Mouse (Mus musculus) central nervous system, embryonic 14 days (tissue): Measurements from ENCODE around the gene Gm49776. TPM values are rescaled to one million over a fixed set of nuclear protein-coding genes. Genes with fewer than 3 reads are reported as not detected.

ENCODE experiments used
- polyA plus RNA-seq: library from polyadenylated mRNA; depleted of rRNA; stranded (reverse); fragments of >200 nt; gene quantifications from 2 replicates; pipeline ENCODE4 v1.2.3, GENCODE M21; 2012; rRNA removed

Gene Gm49776
- polyA plus RNA-seq = 0.32 and 0.84 TPM in 2 replicates

GRCm38 (mm10) chr16:18258221-18258620, at the start of gene Gm49776:
Gm49776 (minus strand) TSS chr16:18258321.

GRCm38 (mm10) chr16:18289067-18289588, 31.0 kb upstream of the Gm49776 start, which contains the start of gene Dgcr8:
Dgcr8 (minus strand) TSS chr16:18289246.

GRCm38 (mm10) chr16:18248433-18249363, 9.4 kb downstream of the Gm49776 start, which contains the start of the genes Trmt2a and Ranbp1:
Trmt2a (plus strand) TSS chr16:18248679.
Ranbp1 (minus strand) TSS chr16:18248732.

DNA sequence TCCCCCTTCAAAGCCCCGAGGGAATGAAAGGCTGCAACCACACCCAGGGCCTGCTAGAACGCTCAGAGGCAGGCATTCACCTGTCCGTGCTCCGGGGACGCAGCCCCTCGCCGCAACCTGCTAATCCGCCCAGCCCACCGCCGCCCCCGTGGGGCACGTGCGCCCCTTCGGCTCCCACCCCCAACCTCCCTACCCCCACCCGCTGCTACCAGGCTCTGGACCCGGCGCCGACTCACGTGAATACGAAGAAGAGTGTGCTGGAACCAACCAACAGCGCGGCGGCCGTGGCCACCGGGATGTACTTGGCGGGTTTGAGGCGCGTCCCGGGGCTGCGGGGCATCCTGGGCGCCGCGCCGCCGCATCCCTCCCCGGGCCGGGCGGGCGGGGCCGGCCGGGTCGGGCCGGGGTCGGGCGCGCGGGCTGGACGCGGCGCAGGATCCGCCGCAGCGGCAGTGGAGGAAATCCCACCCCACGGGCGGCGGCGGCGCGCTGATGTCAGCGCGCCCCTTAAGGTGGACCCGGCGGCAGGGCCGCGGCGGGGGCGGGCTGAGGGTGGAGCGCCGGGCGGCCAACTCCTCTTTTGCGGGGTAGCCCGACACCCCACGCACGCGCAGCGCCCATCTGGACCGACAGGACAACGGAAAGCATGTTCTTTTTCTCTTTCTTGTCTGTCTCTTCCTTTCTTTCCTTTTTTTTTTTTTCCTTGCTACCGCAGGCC, 23.3 kb downstream of the Gm49776 start, which contains the start of gene Zdhhc8:
Gene Zdhhc8, minus strand, starts transcription at position 466 of the 718 bp plus-strand sequence.

GRCm38 (mm10) chr16:18217579-18217978, 40.5 kb downstream of the Gm49776 start, which contains the start of gene Ccdc188:
Ccdc188 (plus strand) TSS chr16:18217879.

Other genes starting within 250 kb of the Gm49776 start
- 111 and 118 TPM in 2 replicates for gene Dgcr6, start 205.5 kb downstream of the Gm49776 start, polyA plus RNA-seq
- 10.0 and 12.3 TPM in 2 replicates for gene Prodh, start 168.1 kb downstream of the Gm49776 start, polyA plus RNA-seq
- 31.5 and 34.6 TPM in 2 replicates for gene Rtn4r, start 130.7 kb downstream of the Gm49776 start, polyA plus RNA-seq
- 0.09 TPM in 1 of 2 replicates, not detected in the other for gene Ccdc188, start 40.4 kb downstream of the Gm49776 start, polyA plus RNA-seq
- 51.3 and 56.7 TPM in 2 replicates for gene Zdhhc8, start 23.2 kb downstream of the Gm49776 start, polyA plus RNA-seq
- 122 and 124 TPM in 2 replicates for gene Trmt2a, start 9.6 kb downstream of the Gm49776 start, polyA plus RNA-seq
- gene Ranbp1, start 9.6 kb downstream of the Gm49776 start, polyA plus RNA-seq = 244 and 269 TPM in 2 replicates
- 81.7 and 91.3 TPM in 2 replicates for gene Dgcr8, start 30.9 kb upstream of the Gm49776 start, polyA plus RNA-seq
- gene Tango2, start 89.8 kb upstream of the Gm49776 start, polyA plus RNA-seq = 57.0 and 57.6 TPM in 2 replicates
- gene Arvcf, start 89.9 kb upstream of the Gm49776 start, polyA plus RNA-seq = 137 and 154 TPM in 2 replicates
- 19.2 and 20.1 TPM in 2 replicates for gene Txnrd2, start 168.1 kb upstream of the Gm49776 start, polyA plus RNA-seq
- gene Comt, start 168.5 kb upstream of the Gm49776 start, polyA plus RNA-seq = 57.9 and 65.8 TPM in 2 replicates
- gene Gnb1l, start 240.4 kb upstream of the Gm49776 start, polyA plus RNA-seq = 12.7 and 15.1 TPM in 2 replicates
- 7.7 and 10.5 TPM in 2 replicates for gene Rtl10, start 240.6 kb upstream of the Gm49776 start, polyA plus RNA-seq